Mouse (Mus musculus) lung, adult 18-20 months (tissue): ENCODE measurements around the gene Frem1.

Source experiments
- DNase-seq, 2 experiments: peaks; one replicate each; pipeline ENCODE4 v3.0.0; 2022; ENCODE audit warnings: mixed read lengths in 2 of 2

Frem1 gene

DNA sequence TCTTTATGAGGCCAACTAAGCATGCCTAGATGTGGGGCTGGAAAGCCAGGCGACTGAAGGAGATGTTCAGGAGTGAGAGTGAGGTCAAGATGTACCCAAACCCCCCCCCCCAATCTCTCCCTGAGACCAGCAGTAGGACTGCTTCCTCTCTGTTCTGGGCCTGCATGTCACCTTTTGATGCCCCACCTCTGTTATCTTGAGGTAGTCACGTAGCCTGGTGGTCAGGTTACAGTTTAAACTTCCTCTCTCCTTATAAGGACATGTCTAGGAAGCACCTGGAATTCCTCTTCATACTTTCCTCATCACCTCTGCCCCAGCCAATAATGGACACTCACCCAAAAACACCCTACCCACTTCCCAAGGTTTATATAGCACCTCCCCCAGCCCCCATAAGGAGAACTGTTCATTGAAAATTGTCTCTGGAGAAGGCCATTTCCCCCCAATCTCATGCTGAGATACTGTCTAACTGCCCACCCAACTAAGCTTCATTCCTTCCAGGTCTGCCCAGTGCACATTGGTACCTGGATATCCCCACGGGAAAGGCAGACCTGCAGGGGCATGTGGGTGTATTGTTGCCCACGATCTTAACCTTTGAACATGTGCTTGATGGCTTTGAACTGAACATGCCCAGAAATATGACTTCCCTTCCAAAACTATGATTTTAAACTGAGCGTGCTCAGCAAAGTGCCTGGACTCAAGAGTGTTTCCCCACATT lies 184.3 kb downstream of the Frem1 start:
- DNase-seq = no peak

DNA sequence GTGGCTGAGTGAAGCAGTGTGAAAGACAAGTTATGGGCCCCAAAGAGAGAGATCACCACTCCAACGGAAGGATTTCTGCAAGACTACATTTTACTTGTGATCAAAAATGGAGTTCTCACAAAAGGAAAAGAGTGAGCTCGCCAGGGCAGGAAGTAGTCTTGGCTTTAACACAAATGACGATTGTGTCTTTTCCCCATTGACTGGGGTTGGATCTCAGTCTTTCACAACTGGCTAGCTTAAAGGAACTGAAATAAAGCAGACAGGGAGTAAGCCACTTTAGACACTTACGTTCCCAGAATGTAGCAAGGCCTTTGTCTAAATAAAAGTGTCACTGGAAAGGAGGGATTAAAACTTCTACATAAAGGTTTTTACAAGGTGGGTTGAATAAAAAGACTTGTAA lies 185.0 kb downstream of the Frem1 start:
- no peak for DNase-seq

DNA sequence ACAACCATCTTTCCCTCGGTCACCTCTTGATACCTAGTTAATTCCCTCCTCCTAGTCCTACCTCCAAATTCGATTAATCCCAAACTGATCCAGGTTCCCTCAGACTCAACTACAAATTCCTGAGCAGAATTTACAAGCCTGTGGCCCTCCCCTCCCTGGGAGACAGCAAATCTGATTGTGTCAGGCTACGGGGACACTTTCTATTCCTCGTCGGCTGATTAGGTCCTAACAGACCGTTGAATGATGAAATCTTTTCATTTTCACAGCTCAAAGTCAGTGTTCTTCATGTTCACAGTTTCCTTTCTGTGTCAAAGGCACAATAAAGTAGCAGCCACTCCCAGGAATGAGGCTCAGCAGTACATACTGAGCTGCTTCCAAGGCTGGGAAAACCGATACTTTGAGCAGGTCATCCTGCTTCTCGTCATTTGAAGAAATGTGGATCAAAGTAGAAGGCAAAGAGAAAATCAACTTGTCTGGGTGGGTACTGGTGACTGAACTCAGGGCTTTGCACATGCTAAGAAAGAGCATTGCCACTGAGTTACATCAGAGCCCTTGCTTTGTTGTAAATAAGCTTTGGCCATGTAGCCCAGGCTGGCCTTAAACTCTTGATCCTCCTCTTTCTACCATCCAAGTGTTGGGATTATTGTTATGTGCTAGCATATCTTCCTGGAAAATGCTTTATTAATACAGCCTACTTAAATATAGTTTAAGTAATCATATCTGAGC lies 187.0 kb downstream of the Frem1 start:
- no peak for DNase-seq

DNA sequence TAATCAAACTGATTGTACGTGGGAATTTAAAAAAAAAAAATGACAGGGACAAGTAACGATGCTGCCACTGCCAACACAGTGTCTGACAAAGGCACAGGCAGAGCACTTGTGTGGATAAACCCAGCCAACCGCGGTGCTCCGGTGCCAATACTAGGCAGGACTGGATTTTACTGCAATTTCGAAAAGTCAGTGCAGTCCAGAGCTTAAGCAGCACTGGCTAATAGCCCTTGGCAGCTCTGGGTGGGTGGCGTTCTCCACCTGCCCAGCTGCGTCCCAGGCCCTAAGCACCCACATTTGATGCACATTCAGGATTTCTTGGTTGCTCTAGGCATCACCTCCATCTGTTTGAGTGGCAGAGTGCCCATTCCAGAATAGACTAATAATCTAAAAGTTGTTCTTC lies 188.8 kb downstream of the Frem1 start:
- DNase-seq = no peak

DNA sequence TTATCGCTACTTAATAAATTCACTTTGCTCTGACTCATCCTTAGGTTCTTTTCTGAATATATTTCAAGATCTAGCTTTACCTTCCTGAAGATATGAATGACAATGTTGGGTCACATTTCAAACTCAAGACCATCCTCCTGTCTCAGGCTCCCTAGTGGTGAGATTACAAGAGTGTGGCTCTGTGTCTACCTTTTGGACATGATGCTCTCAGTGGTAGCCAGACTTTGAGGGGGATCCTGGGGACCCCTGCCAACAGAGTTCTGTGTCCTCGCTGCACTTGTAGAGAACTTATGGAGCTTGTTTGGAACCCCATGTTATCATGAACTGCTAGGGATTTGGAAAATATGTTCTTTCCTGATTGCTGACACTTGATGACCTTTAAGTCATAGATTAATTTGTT lies 190.7 kb downstream of the Frem1 start:
- no peak for DNase-seq

DNA sequence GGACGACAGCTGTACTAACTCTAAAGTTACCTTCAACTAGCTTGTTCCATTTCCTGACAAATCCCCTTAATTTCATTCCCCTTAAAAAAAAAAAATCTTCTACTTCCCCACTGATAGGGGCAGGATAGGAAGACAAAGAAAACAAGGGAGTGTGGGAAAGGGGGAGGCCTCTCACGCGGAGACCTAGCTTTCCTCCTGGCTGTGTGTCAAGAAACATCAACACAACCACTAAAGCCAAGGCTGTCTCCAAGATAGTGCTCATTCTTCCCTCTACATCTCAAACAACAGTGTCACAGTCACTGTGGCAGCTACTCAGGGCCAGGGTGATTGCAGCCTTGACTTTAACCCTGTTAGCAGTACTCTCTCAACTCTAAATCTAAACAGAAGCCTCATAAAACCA lies 191.6 kb downstream of the Frem1 start:
- DNase-seq = no peak

DNA sequence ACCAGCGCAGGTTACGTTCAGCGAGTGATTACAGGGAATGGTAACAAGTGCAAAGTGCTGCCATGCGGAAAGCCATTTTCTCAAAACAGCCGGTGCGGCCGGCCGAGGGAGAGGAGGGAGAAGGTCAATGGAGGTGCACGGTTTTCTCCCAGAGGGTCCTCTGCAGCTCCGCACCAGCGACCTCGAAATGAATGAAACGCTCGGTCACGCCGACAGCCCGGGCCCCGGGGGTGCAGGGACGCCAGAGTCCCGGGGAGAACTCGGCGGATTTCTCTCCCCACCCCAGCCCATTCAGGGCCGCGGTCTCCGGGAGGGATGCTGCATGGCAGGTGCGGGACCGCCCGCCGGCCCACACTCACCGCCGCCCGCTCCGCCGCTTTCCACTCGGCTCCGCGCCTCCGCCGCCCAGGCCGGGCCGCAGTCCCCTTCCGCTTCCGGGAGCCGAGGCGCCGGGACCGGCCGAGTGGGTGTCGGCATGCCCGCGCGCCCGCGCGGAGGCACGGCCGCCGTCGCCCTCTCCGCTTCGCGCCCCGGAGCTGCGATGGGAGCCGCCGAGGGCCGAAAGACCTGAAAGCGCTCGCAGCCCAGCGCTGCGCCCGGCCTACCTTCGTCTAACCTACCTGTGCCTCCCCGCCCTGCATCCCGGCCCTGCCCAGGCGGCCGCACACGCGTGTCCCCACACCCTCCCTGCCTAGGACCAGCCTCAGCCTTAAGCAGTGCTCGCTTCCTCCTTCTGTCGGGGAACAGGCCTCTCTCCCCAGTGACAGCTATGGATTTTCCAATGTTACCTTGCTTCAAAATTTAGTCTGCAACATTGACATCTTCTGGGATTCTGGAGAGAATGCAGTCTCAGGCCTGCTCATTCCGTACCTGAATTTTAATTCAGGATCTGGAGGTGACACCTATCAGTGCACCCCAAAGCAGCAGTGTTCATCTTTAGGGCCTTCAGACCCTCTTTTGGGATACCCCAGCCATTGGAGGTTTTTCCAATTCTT lies 192.7 kb downstream of the Frem1 start, which contains the start of gene Zdhhc21:
Gene Zdhhc21 (minus strand): TSS at position 828 of the 995 bp plus-strand sequence.
- peak; percentile 84 to 85 for DNase-seq

DNA sequence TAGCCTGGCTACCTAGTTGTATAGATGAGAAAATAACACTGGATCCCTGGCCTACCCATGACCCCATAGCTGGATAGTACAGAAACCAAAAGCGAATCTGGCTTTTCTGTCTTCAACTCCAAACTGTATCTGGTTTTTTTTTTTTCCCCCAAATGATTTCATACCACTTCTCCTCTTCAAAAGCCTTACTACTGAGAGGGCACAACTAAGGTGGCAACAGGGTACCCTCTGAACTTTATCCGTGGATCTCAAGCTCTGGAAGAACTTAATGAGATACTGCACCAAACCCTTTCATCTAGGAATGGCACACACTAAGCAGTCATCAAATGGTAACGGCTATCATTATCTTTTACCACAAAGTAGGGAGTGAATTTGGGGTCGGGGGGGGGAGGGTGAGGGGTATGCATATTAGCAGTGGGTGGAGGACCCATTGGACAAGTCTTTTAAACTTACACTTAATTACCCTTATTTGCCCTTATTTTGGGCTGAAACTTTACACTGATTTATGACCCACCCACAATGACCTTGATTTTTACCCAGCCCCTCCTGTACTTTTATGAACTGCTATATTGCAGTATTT lies 193.6 kb downstream of the Frem1 start:
- DNase-seq = no peak

DNA sequence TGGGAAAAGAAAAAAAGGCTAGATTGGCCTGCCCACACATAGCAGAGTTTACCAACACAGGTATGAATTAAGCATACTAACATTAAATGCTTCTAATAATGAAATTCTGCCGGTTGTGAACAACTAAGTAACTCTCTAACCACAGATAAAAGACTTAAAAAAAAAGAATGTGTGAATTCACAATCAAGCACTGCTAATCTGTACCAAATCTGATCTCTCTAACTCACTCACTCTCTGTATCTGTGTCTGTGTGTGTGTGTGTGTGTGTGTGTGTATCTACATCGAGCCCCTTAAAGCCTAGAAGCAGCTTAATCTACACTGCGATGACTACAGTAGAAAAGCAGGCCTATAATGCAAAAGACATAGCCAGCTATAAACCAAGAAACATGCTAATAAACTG lies 195.2 kb downstream of the Frem1 start:
- DNase-seq = no peak

DNA sequence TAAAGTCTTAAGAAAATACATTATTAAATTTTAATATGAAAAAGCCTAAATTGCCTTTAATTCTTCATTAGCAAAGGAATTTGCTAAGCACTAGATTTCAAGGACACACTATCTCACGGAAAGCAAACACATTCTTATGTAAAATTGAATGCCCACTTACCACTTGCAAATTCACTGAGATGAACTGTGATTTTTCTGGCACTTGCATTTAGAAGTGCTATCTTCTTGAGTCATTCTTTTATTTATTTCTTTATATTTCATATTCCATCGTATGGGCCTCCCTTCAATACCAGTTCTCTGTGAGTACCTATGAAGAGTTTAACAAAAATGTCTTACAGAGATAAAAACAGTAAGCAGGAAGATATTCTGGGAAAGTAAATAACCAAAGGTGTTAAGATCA lies 198.3 kb downstream of the Frem1 start:
- DNase-seq = no peak

DNA sequence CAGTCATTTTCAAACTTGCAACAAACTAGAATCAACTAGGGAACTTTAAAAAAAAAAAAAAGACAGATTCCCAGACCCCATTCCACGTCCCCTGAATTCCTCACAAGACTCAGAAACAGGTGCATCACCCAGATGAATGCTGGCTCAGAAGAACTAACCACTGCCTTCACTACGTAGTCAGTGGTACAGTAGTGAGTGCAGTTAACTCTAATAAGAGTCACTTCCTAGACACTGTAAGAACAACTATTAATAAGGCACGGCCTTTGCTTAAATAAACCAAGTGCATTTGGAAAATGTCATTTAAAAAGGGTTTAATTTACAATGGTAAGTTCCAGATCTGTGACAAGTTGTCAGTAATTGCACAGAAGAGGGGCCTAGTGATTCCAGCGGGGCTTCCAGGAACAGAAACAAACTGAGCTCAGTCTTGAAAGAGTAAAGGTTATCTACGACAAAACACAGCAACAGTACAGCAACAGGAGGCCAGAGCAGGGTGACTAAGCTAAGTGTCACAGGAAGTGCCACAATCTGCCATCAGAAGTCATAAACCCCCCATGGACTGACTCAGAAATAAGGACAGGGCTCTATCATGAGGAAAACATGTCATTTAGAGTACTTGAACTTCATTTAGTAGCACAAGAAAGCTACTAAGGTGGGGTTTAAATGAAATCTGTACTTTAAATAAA lies 203.4 kb downstream of the Frem1 start:
- DNase-seq = no peak
